Mouse (Mus musculus) left cerebral cortex, adult 18-20 months (tissue): Measurements from ENCODE around the gene Hadha. TPM values are rescaled to one million over a fixed set of nuclear protein-coding genes. Genes with fewer than 3 reads are reported as not detected.

Source experiments
- DNase-seq, 2 experiments: peaks; one replicate each; pipeline ENCODE4 v3.0.0; 2021 to 2022; ENCODE audit warnings: low spot score in 2 of 2, mixed read lengths in 1 of 2
- microRNA-seq, 2 experiments: library from miRNA; unstranded; fragments of <30 nt; microRNA quantifications; one replicate each; pipeline ENCODE4 v1.2.0; 2021
- total RNA-seq, 2 experiments: library from RNA; stranded (reverse); gene quantifications; 2 replicates each; pipeline ENCODE4 v1.2.3; 2021

Hadha gene
- total RNA-seq, 2 experiments from 2014 or later = 58.3 to 64.8 TPM

DNA sequence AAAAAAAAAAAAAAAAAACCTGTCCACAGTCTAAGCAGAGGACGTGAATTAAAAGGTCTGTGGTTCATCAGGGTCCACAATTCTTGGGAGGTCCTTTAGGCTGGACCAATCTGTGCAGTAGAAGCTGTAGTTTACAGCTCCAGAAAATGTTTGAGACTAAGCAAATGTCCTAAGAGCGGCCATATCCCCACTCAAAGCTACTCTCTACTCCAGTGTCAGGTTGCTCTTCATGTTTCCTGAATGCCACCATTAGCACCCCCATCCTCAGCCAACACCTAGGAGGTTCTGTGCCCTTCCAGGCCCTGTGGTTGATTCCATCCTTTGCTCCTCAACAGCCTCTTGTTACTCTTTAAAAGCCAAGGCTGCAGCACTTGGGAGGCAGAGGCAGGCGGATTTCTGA is 82.6 kb downstream of the Hadha start:
- no peak for DNase-seq

- DNase-seq = no peak
These were observed 83.3 kb downstream of the Hadha start for GRCm38 (mm10) chr5:30071677-30072076.

Small RNA genes lying within 50 kb of the gene (microRNA-seq; reads per million reads assigned to microRNA genes)
- 0.63 to 0.75 reads per million in 2 experiments for gene Mir1960

Other genes with a start within 250 kb of the Hadha start
- not detected for gene Il6, start 142.0 kb downstream of the Hadha start, total RNA-seq
- gene Tyms, start 81.5 kb downstream of the Hadha start, total RNA-seq = 1 to 10 TPM; 3.6 to 4.1 TPM
- gene Garem2, start 50.0 kb downstream of the Hadha start, total RNA-seq = 10 to 100 TPM in 1 of 2 experiments, 1 to 10 TPM in 1; 10.0 to 10.7 TPM
- 1 to 10 TPM; 2.0 to 3.5 TPM for gene 3110082J24Rik, start 49.1 kb downstream of the Hadha start, total RNA-seq
- 10 to 100 TPM; 78.7 to 78.9 TPM for gene Hadhb, start 86 bp upstream of the Hadha start, total RNA-seq
- under 1 TPM in 1 of 2 experiments, not detected in 1; 0.37 TPM for gene Adgrf3, start 50.6 kb upstream of the Hadha start, total RNA-seq
- 10 to 100 TPM; 48.4 to 49.5 TPM for gene Selenoi, start 77.4 kb upstream of the Hadha start, total RNA-seq
- 10 to 100 TPM; 11.6 to 13.6 TPM for gene Drc1, start 126.2 kb upstream of the Hadha start, total RNA-seq